Mouse (Mus musculus): ENCODE data around the gene Ecm1.

DNA sequence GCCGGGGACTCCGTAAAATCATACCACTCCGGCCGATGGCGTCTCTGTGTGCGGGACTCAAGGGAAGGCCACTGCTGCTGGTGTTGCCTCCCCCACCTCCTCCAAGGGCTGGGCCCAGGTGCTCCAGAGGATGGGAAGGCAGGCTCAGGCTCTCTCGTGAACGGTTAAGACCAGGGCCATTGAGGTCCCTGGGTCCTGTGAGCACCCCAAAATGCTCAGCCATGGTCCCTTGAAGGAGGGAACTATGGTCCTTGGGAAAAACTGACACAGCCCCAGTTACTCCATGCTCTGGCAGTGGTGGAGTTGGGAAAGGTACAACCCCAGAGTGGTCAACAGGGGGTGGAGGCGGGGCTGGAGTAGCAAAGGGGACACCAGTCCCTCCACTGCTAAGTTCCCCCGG is 24.4 kb upstream of the Ecm1 start:
- TF ChIP-seq CTCF (IDR thresholded peaks at IDR 0.05; ENCODE audit: low read depth) (no peak), EP300 (optimal IDR thresholded peaks at IDR 0.05) (no peak)

All from stomach, postnatal 0 days (tissue).